Mouse (Mus musculus): ENCODE measurements around the gene Epb41. TPM values are rescaled to one million over a fixed set of nuclear protein-coding genes. Genes with fewer than 3 reads are reported as not detected.

The Epb41 gene
- total and polyA plus RNA-seq, 2 experiments: 29.6 to 46.8 TPM

GRCm38 (mm10) chr4:131874169-131874536 lies 201.0 kb downstream of the Epb41 start:
- DNase-seq (ENCODE audit: extremely low read depth, low read depth, low spot score): no peak
- peaks cover 28% of the 10 kb centered on the region for H3K4me1 ChIP-seq (ENCODE audit: control insufficient read depth, insufficient read depth, low read length)
- WGBS: under 1% methylated on average over 20 of the region's 20 CpGs

More at GRCm38 (mm10) chr4:131874169-131874536, 201.0 kb downstream of the Epb41 start:
- Histone ChIP-seq H3K9ac (ENCODE audit: low read depth, low read length) (peak overlapping the region; percentile 100), H3K27ac (replicated peaks; ENCODE audit: insufficient read depth, low read depth, low read length) (peak overlapping the region; percentile 99), H3K79me2 (ENCODE audit: control insufficient read depth, insufficient read depth, low read length) (peaks cover 32% of the 10 kb centered on the region), H3K4me3 (ENCODE audit: insufficient read depth, low read depth, low read length) (peak overlapping the region; percentile 78), H3K36me3 (ENCODE audit: control insufficient read depth, insufficient read depth, low read length) (no peaks in the 10 kb centered on the region), H3K27me3 (ENCODE audit: control insufficient read depth, insufficient read depth, low read length) (no peaks in the 10 kb centered on the region)
- TF ChIP-seq CTCF (IDR thresholded peaks at IDR 0.05; ENCODE audit: low read depth, low read length) (no peak), POLR2A (IDR thresholded peaks at IDR 0.05; ENCODE audit: extremely low read depth, insufficient read depth, low read length) (no peak)

Other genes starting within 250 kb of the Epb41 start
- 0.09 and 0.40 TPM in 2 replicates for gene Ptpru, start 237.0 kb downstream of the Epb41 start, total RNA-seq (2014; rRNA removed)
- gene Ptpru, start 237.0 kb downstream of the Epb41 start, polyA plus RNA-seq (2012; rRNA removed): 0.27 and 0.40 TPM in 2 replicates
- gene Mecr, start 231.9 kb downstream of the Epb41 start, total RNA-seq (2014; rRNA removed): 34.8 and 40.5 TPM in 2 replicates
- gene Mecr, start 231.9 kb downstream of the Epb41 start, polyA plus RNA-seq (2012; rRNA removed): 35.7 and 39.4 TPM in 2 replicates
- gene Srsf4, start 201.7 kb downstream of the Epb41 start, total RNA-seq (2014; rRNA removed): 14.8 and 15.9 TPM in 2 replicates
- gene Srsf4, start 201.7 kb downstream of the Epb41 start, polyA plus RNA-seq (2012; rRNA removed): 17.2 and 19.0 TPM in 2 replicates
- gene Tmem200b, start 153.6 kb downstream of the Epb41 start, total RNA-seq (2014; rRNA removed): 1.7 and 2.4 TPM in 2 replicates
- gene Tmem200b, start 153.6 kb downstream of the Epb41 start, polyA plus RNA-seq (2012; rRNA removed): 5.7 and 9.0 TPM in 2 replicates
- 0.09 and 0.20 TPM in 2 replicates for gene Gm10300, start 624 bp downstream of the Epb41 start, total RNA-seq (2014; rRNA removed)
- 0.04 and 0.13 TPM in 2 replicates for gene Gm10300, start 624 bp downstream of the Epb41 start, polyA plus RNA-seq (2012; rRNA removed)
- not detected in 2 replicates for gene Oprd1, start 69.2 kb upstream of the Epb41 start, total RNA-seq (2014; rRNA removed)
- 0.02 TPM in 1 of 2 replicates, not detected in the other for gene Oprd1, start 69.2 kb upstream of the Epb41 start, polyA plus RNA-seq (2012; rRNA removed)
- 11.2 and 13.5 TPM in 2 replicates for gene Ythdf2, start 137.0 kb upstream of the Epb41 start, total RNA-seq (2014; rRNA removed)
- gene Ythdf2, start 137.0 kb upstream of the Epb41 start, polyA plus RNA-seq (2012; rRNA removed): 10.5 and 13.1 TPM in 2 replicates
- gene Gmeb1, start 186.3 kb upstream of the Epb41 start, total RNA-seq (2014; rRNA removed): 3.3 and 5.4 TPM in 2 replicates
- 4.0 and 6.0 TPM in 2 replicates for gene Gmeb1, start 186.3 kb upstream of the Epb41 start, polyA plus RNA-seq (2012; rRNA removed)
- gene Taf12, start 199.1 kb upstream of the Epb41 start, total RNA-seq (2014; rRNA removed): 5.7 and 7.5 TPM in 2 replicates
- gene Taf12, start 199.1 kb upstream of the Epb41 start, polyA plus RNA-seq (2012; rRNA removed): 5.0 and 5.1 TPM in 2 replicates
- 0.40 TPM in 1 of 2 replicates, not detected in the other for gene Rab42, start 228.1 kb upstream of the Epb41 start, total RNA-seq (2014; rRNA removed)
- not detected in 2 replicates for gene Rab42, start 228.1 kb upstream of the Epb41 start, polyA plus RNA-seq (2012; rRNA removed)

Measured in liver, adult 2 months (tissue).